Mouse (Mus musculus) stomach, embryonic 14.5 days (tissue): ENCODE results near the gene Dlgap1. TPM values are rescaled to one million over a fixed set of nuclear protein-coding genes. Genes with fewer than 3 reads are reported as not detected.
"Not testable (repeated sequence)": the region's sequence is repeated elsewhere in the genome, so short reads cannot be mapped to it uniquely, and the experiment has no call there.

Source experiments
- ATAC-seq: fragments of 200-750 bp; cut with Nextera tagmentation; 2 replicates; pipeline ENCODE4 v1.8.0; 2017; ENCODE audit warnings: low read depth, moderate TSS enrichment; ENCODE audit not compliant: insufficient number of reproducible peaks, insufficient read depth, low FRiP score
- H3K27ac ChIP-seq: fragments of 300-500 bp; sonication (generic); 2 replicates; pipeline ENCODE4 v1.5.1; 2014; ENCODE audit warnings: mild to moderate bottlenecking, low read length, moderate library complexity, mixed read lengths
- H3K27me3 ChIP-seq: fragments of 300-500 bp; sonication (generic); 2 replicates; pipeline ENCODE4 v1.6.1; 2014; ENCODE audit warnings: low read length, control low read depth, mixed read lengths; ENCODE audit not compliant: control insufficient read depth, insufficient read depth
- H3K36me3 ChIP-seq: fragments of 300-500 bp; sonication (generic); 2 replicates; pipeline ENCODE4 v1.6.1; 2014; ENCODE audit warnings: mild to moderate bottlenecking, control low read depth, low read length, moderate library complexity, mixed read lengths; ENCODE audit not compliant: control insufficient read depth, insufficient read depth
- H3K4me1 ChIP-seq: fragments of 300-500 bp; sonication (generic); 2 replicates; pipeline ENCODE4 v1.6.1; 2014; ENCODE audit warnings: low read length, control low read depth, mixed read lengths; ENCODE audit not compliant: control insufficient read depth, insufficient read depth
- H3K4me2 ChIP-seq: fragments of 300-500 bp; sonication (generic); replicated peaks from 2 replicates; pipeline ENCODE4 v1.6.1; 2014; ENCODE audit warnings: low read depth, low read length, control low read depth
- H3K4me3 ChIP-seq: fragments of 300-500 bp; sonication (generic); 2 replicates; pipeline ENCODE4 v1.5.1; 2014; ENCODE audit warnings: low read depth, low read length, control low read depth
- H3K9ac ChIP-seq: fragments of 300-500 bp; sonication (generic); replicated peaks from 2 replicates; pipeline ENCODE4 v1.6.1; 2014; ENCODE audit warnings: low read depth, mild to moderate bottlenecking, control low read depth, low read length, moderate library complexity, mixed read lengths
- H3K9me3 ChIP-seq: fragments of 300-500 bp; sonication (generic); 2 replicates; pipeline ENCODE4 v1.6.1; 2016; ENCODE audit warnings: low read depth, low read length, control low read depth; ENCODE audit not compliant: control insufficient read depth
- WGBS: fragments of 180-500 bp; shearing (Covaris S2); extraction: QIAGEN DNeasy Blood & Tissue Kit; methylation state at CpG from one replicate; pipeline ENCODE4 v1.1.7; 2014; 5-methylcytosine and 5-hydroxymethylcytosine counted together
- polyA plus RNA-seq: library from polyadenylated mRNA; unstranded; fragments of >200 nt; fragmentation: Nextera tagmentation; extraction: Ambion mirVana; gene quantifications from 2 replicates; pipeline ENCODE4 v1.2.1, GENCODE M21; 2014

The Dlgap1 gene
- polyA plus RNA-seq, 1 experiment from 2014 or later = 3.8 TPM

GRCm38 (mm10) chr17:70550793-70551192, 581.9 kb downstream of the Dlgap1 start:
- no peak for ATAC-seq
- Histone ChIP-seq H3K27ac (no peak overlapping the region), H3K36me3 (no peaks in the 10 kb centered on the region), H3K4me1 (no peaks in the 10 kb centered on the region), H3K4me2 (no peak overlapping the region), H3K4me3 (no peak overlapping the region), H3K27me3 (no peaks in the 10 kb centered on the region), H3K9me3 (no peaks in the 10 kb centered on the region), H3K9ac (no peak overlapping the region)
- 84% methylated on average over 4 of the region's 4 CpGs for WGBS

GRCm38 (mm10) chr17:70561547-70561946, 592.7 kb downstream of the Dlgap1 start:
- 39% methylated on average over 7 of the region's 7 CpGs for WGBS
- no peaks in the 10 kb centered on the region for H3K36me3 ChIP-seq
- no peak for ATAC-seq
- no peaks in the 10 kb centered on the region for H3K9me3 ChIP-seq
- no peak overlapping the region for H3K27ac ChIP-seq
- H3K9ac ChIP-seq = no peak overlapping the region
- 0 out of 2 replicates have a peak overlapping the region, but pooled peaks have one; percentile 10 for H3K4me2 ChIP-seq
- H3K27me3 ChIP-seq = no peaks in the 10 kb centered on the region
- H3K4me3 ChIP-seq = no peak overlapping the region
- H3K4me1 ChIP-seq = no peaks in the 10 kb centered on the region

GRCm38 (mm10) chr17:70570848-70571247, 602.0 kb downstream of the Dlgap1 start:
- Histone ChIP-seq H3K4me1 (no peaks in the 10 kb centered on the region), H3K27ac (no peak overlapping the region), H3K27me3 (no peaks in the 10 kb centered on the region), H3K4me3 (no peak overlapping the region), H3K9ac (no peak overlapping the region), H3K9me3 (no peaks in the 10 kb centered on the region), H3K36me3 (no peaks in the 10 kb centered on the region), H3K4me2 (no peak overlapping the region)
- WGBS = 75% methylated on average over 5 of the region's 5 CpGs
- no peak for ATAC-seq

GRCm38 (mm10) chr17:70583042-70583441, 614.2 kb downstream of the Dlgap1 start:
- no peak overlapping the region for H3K9ac ChIP-seq
- H3K27me3 ChIP-seq = no peaks in the 10 kb centered on the region
- no peak for ATAC-seq
- WGBS = 73% methylated on average over 8 of the region's 8 CpGs
- H3K27ac ChIP-seq = no peak overlapping the region
- no peak overlapping the region for H3K4me2 ChIP-seq
- no peaks in the 10 kb centered on the region for H3K9me3 ChIP-seq
- no peak overlapping the region for H3K4me3 ChIP-seq
- H3K36me3 ChIP-seq = no peaks in the 10 kb centered on the region
- no peaks in the 10 kb centered on the region for H3K4me1 ChIP-seq

GRCm38 (mm10) chr17:70586735-70587425, 618.0 kb downstream of the Dlgap1 start:
- H3K9ac ChIP-seq = no peak overlapping the region
- H3K9me3 ChIP-seq = no peaks in the 10 kb centered on the region
- H3K27me3 ChIP-seq = no peaks in the 10 kb centered on the region
- H3K36me3 ChIP-seq = no peaks in the 10 kb centered on the region
- no peak for ATAC-seq
- H3K4me3 ChIP-seq = no peak overlapping the region
- WGBS = 81% methylated on average over 13 of the region's 13 CpGs
- H3K4me2 ChIP-seq = no peak overlapping the region
- H3K27ac ChIP-seq = no peak overlapping the region
- H3K4me1 ChIP-seq = no peaks in the 10 kb centered on the region

GRCm38 (mm10) chr17:70587975-70588630, 619.2 kb downstream of the Dlgap1 start:
- not testable (repeated sequence) for H3K9me3 ChIP-seq

GRCm38 (mm10) chr17:70588691-70589090, 619.8 kb downstream of the Dlgap1 start:
- Histone ChIP-seq H3K4me1 (no peaks in the 10 kb centered on the region), H3K9ac (no peak overlapping the region), H3K27me3 (no peaks in the 10 kb centered on the region), H3K9me3 (no peaks in the 10 kb centered on the region), H3K4me3 (no peak overlapping the region), H3K27ac (no peak overlapping the region), H3K4me2 (no peak overlapping the region), H3K36me3 (no peaks in the 10 kb centered on the region)
- 67% methylated on average over 6 of the region's 6 CpGs for WGBS
- ATAC-seq = no peak

More at GRCm38 (mm10) chr17:70587975-70588630, 619.2 kb downstream of the Dlgap1 start:
- not testable (repeated sequence) for H3K4me2 ChIP-seq, H3K4me3 ChIP-seq, H3K9ac ChIP-seq, H3K4me1 ChIP-seq, H3K27ac ChIP-seq, H3K36me3 ChIP-seq, H3K27me3 ChIP-seq
- peak; percentile 72 for ATAC-seq
- WGBS = 67% methylated on average over 2 of the region's 4 CpGs

- Histone ChIP-seq H3K4me2 (no peak overlapping the region), H3K36me3 (no peaks in the 10 kb centered on the region), H3K4me1 (no peaks in the 10 kb centered on the region), H3K9me3 (no peaks in the 10 kb centered on the region), H3K9ac (no peak overlapping the region), H3K27ac (no peak overlapping the region), H3K4me3 (no peak overlapping the region), H3K27me3 (no peaks in the 10 kb centered on the region)
- no peak for ATAC-seq
- 83% methylated on average over 13 of the region's 13 CpGs for WGBS
Measured at GRCm38 (mm10) chr17:70589140-70589539, 620.3 kb downstream of the Dlgap1 start.
